16 mouse cellular contexts compared by ENCODE assay signal in genomic region chr4:106121306-106121705, GRCm38 (mm10).
"Had no signal": no experiment of that assay in that cellular context is flagged by ENCODE, and none has a peak within 500 bp of the region (broad histone marks: within the 10 kb centered on the region; RNA-seq: fewer than 3 reads in every experiment).

No protein-coding gene starts in this region.

- H3K9ac ChIP-seq: neural tube, embryonic 13.5 days; neural tube, embryonic 15.5 days; stomach, embryonic 15.5 days had no signal

- H3K9me3 ChIP-seq: neural tube, embryonic 13.5 days; neural tube, embryonic 15.5 days; stomach, embryonic 15.5 days had no signal

- H3K36me3 ChIP-seq: neural tube, embryonic 13.5 days; neural tube, embryonic 15.5 days; stomach, embryonic 15.5 days had no signal

- DNase-seq: retina, postnatal 1 day; right cerebral cortex, adult 18-20 months; right cerebral cortex, postnatal 14 days; right cerebral cortex, postnatal 25 days; right cerebral cortex, postnatal 4 days; spleen, adult 18-20 months; thymus, adult 18-20 months; thymus, adult 2 months; thymus, postnatal 14 days; thymus, postnatal 25 days; thymus, postnatal 36 days; thymus, postnatal 4 days had no signal

- H3K4me2 ChIP-seq: neural tube, embryonic 13.5 days; neural tube, embryonic 15.5 days; stomach, embryonic 15.5 days had no signal

- H3K4me3 ChIP-seq: neural tube, embryonic 13.5 days; neural tube, embryonic 15.5 days; stomach, embryonic 15.5 days had no signal

- H3K27me3 ChIP-seq: neural tube, embryonic 13.5 days; neural tube, embryonic 15.5 days; stomach, embryonic 15.5 days had no signal

- H3K4me1 ChIP-seq: neural tube, embryonic 13.5 days; neural tube, embryonic 15.5 days; stomach, embryonic 15.5 days had no signal

- H3K27ac ChIP-seq: neural tube, embryonic 13.5 days; neural tube, embryonic 15.5 days; stomach, embryonic 15.5 days; stomach, postnatal 0 days had no signal
